Mouse (Mus musculus): ENCODE data around the gene Snip1.

DNA sequence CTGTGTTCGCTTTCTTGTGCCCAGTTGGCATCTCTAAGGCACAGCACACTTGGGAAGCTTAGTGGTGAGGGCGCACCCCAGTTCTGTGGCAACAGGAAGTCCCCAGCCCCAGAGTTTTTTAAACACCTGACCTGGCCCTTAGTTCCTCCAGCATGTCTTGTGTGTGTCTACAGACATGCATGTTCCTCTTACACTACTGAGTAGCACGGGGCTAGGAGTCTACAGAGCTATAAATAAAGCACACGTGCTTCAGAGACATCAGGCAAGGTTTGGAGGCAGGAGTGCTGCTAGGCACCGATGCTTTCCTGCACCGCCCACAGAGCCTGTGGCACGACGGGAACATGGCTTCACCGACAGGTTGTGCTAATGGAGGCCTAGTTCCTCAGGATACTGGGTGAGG is 11.1 kb upstream of the Snip1 start:
- TF ChIP-seq CTCF (IDR thresholded peaks at IDR 0.05; ENCODE audit: control insufficient read depth, insufficient read depth, insufficient read length) (no peak), FOSL1 (IDR thresholded peaks at IDR 0.05; ENCODE audit: insufficient read depth, low read length, poor library complexity, severe bottlenecking) (no peak)
